Mouse (Mus musculus): ENCODE measurements at regions not wholly inside any gene's neighbourhood (a gene's known extent, or its start where the extent isn't known, plus 50 kb on each side); places are given as distances from the start of the nearest gene placed in this dataset.

GRCm38 (mm10) chr3:9200156-9200555 is 409.7 kb downstream of the Zfp704 start:
- no peak for DNase-seq (ENCODE audit: low read depth)

GRCm38 (mm10) chr3:9198652-9199332 is 411.1 kb downstream of the Zfp704 start:
- no peak for DNase-seq (ENCODE audit: low read depth)

GRCm38 (mm10) chr3:9195781-9196180 is 414.1 kb downstream of the Zfp704 start:
- no peak for DNase-seq (ENCODE audit: low read depth)

- DNase-seq (ENCODE audit: low read depth), result no peak
Measured at GRCm38 (mm10) chr3:9189366-9190287, 420.3 kb downstream of the Zfp704 start.

GRCm38 (mm10) chr3:9186364-9187120 is 423.3 kb downstream of the Zfp704 start:
- DNase-seq (ENCODE audit: low read depth), result no peak

- no peak for DNase-seq (ENCODE audit: low read depth)
Measured at GRCm38 (mm10) chr3:9181576-9181975, 428.3 kb downstream of the Zfp704 start.

GRCm38 (mm10) chr3:9179641-9180040 is 430.2 kb downstream of the Zfp704 start:
- peak; percentile 3 for DNase-seq (ENCODE audit: low read depth)

GRCm38 (mm10) chr3:9174517-9174832 is 435.4 kb downstream of the Zfp704 start:
- DNase-seq (ENCODE audit: low read depth), result no peak

GRCm38 (mm10) chr3:9173643-9174516 is 436.0 kb downstream of the Zfp704 start:
- DNase-seq (ENCODE audit: low read depth), result peak; percentile 76

GRCm38 (mm10) chr3:9171970-9172369 is 437.9 kb downstream of the Zfp704 start:
- DNase-seq (ENCODE audit: low read depth), result no peak

- DNase-seq (ENCODE audit: low read depth), result no peak
Measured at GRCm38 (mm10) chr3:9168955-9169354, 440.9 kb downstream of the Zfp704 start.

- no peak for DNase-seq (ENCODE audit: low read depth)
Measured at GRCm38 (mm10) chr3:9159073-9159472, 450.8 kb downstream of the Zfp704 start.

GRCm38 (mm10) chr3:9154172-9154571 is 455.7 kb downstream of the Zfp704 start:
- DNase-seq (ENCODE audit: low read depth), result no peak

GRCm38 (mm10) chr3:9153690-9154089 is 456.2 kb downstream of the Zfp704 start:
- DNase-seq (ENCODE audit: low read depth), result peak; percentile 67

GRCm38 (mm10) chr3:9152256-9152655 is 457.6 kb downstream of the Zfp704 start:
- no peak for DNase-seq (ENCODE audit: low read depth)

GRCm38 (mm10) chr3:9151590-9151989 is 458.3 kb downstream of the Zfp704 start:
- DNase-seq (ENCODE audit: low read depth), result peak; percentile 31

- peak; percentile 43 for DNase-seq (ENCODE audit: low read depth)
Measured at GRCm38 (mm10) chr3:9148605-9149004, 461.3 kb downstream of the Zfp704 start.

GRCm38 (mm10) chr3:9146481-9146880 is 463.4 kb downstream of the Zfp704 start:
- DNase-seq (ENCODE audit: low read depth), result no peak

GRCm38 (mm10) chr3:9145612-9146011 is 464.3 kb downstream of the Zfp704 start:
- DNase-seq (ENCODE audit: low read depth), result no peak

GRCm38 (mm10) chr3:9141836-9142235 is 468.0 kb downstream of the Zfp704 start:
- DNase-seq (ENCODE audit: low read depth), result no peak

- DNase-seq (ENCODE audit: low read depth), result no peak
Measured at GRCm38 (mm10) chr3:9137131-9137874, 472.6 kb downstream of the Zfp704 start.

Data from 416B (cell line).